Mouse (Mus musculus) frontal cortex, postnatal 36 days (tissue): ENCODE measurements around the gene Mmp23.

Experiments
- DNase-seq, 2 experiments: peaks; one replicate each; pipeline ENCODE4 v3.0.0; 2022; ENCODE audit warnings: low spot score in 2 of 2

Gene Mmp23

DNA sequence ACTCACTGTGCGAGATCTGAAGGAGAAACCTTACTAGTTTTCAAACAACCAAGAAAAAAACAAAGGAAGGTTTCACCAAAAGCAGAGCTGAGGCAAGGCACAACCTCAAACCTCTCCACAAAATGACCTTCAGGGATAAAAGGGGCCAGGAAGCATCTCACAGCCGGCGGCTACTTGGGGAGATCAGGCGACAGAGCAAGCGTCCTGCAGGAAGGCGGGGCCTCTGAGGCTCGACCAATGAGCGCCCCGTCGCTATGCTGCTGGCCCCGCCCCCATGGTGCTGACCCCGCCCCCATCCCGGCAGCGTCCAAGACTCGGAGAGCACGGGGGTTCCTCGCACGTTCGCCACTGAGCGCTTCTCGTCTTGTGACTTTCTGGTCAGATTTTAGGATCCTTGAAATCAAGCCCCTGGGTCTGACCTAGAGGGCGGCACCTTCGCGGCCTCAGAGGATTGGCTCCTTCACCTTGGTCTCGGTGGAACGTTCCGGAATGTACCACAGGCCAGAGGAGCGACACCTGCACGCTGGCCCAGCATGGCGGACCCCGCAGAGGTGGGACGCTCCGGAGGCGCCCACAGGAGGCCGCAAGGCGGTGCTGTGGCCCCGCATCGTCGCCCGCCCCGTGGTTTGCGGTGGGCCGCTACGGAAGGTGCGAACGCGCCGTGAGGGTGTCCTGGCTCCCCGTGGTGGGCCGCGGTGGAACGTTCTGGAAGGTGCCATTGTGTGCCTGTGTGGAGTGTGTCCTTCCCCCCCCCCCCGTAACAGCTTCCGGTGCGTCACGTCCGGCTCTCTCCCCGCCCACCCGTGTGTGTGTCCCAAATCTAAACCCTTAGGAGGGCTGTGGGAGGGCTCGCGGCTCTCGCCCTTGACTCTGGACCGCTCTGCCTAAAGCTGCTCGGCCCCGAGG, 51.8 kb downstream of the Mmp23 start, which contains the start of gene Slc35e2:
Gene Slc35e2, plus strand, starts transcription at position 326 of the 906 bp plus-strand sequence.
- peak; percentile 95 to 97 for DNase-seq
